Mouse (Mus musculus): Measurements from ENCODE around the gene Nup153. TPM values are rescaled to one million over a fixed set of nuclear protein-coding genes. Genes with fewer than 3 reads are reported as not detected.

The Nup153 gene
- polyA plus RNA-seq (2012; rRNA removed) = 164 and 182 TPM in 2 replicates

DNA sequence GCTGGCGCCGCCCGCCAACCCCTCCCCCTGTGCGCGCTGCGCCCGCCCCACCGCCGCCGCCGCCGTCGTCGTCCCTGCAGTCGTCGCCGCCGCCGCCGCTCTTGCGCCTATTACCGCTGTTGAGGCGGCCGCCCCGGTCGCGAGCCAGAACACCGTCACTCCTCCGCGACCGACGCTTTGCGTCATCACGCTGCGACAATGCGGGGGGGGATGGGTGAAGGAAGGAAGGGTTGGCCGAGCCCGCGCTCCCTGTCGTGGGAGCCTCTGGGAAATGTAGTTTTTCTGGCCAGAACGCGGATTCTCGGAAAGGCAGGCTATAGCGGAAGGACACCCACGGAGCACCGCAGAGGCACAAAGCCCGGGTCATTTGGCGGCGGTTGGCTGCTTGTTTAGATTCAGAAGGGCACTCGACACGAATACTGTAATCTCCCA, at the start of gene Nup153:
Gene Nup153 (minus strand): TSS at position 104 of the 432 bp plus-strand sequence.
- H3K27me3 ChIP-seq (ENCODE audit: control insufficient read depth, insufficient read depth, low read length) = no peaks in the 10 kb centered on the region
- H3K4me3 ChIP-seq (ENCODE audit: control insufficient read depth, insufficient read depth, low read length) = peak within 1 kb of the TSS; percentile 69
- no peaks in the 10 kb centered on the region for H3K36me3 ChIP-seq (ENCODE audit: control insufficient read depth, insufficient read depth, low read length)
- TF ChIP-seq POLR2A (IDR thresholded peaks at IDR 0.05; ENCODE audit: control insufficient read depth, extremely low read depth, insufficient read depth, low read length, poor library complexity) (peak; percentile 87; the same call in 1 of the 2 replicates), CTCF (IDR thresholded peaks at IDR 0.05; ENCODE audit: borderline replicate concordance, control insufficient read depth, extremely low read depth, insufficient read depth, low read length, poor library complexity) (no peak)
- H3K27ac ChIP-seq (ENCODE audit: control insufficient read depth, insufficient read depth, low read length) = peak within 1 kb of the TSS; percentile 44
- 1% methylated on average over 51 of the region's 51 CpGs for WGBS
- H3K4me1 ChIP-seq (replicated peaks; ENCODE audit: control insufficient read depth, insufficient read depth, low read length) = peaks cover 2% of the 10 kb centered on the region
- peak; percentile 100 for DNase-seq

DNA sequence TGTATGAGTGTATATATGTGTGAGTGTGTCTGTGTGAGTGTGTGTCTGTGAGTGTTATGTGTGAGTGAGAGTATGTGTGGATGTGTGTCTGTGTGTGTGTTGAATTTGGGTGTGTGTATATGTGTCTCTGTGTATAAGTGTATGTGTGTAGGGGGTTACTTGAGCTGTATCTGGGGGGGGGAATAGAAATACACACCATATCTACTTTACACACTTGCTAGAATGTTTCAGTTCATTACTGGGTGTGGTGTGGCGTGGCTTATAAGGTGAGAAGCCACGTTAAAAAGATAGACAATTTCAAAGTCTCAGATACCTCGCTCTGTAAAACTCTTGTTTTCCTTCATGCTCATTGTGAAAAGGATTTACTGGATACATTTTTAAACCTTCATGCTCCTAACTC, 49.7 kb upstream of the Nup153 start:
- Histone ChIP-seq H3K27me3 (ENCODE audit: control insufficient read depth, insufficient read depth, low read length) (no peaks in the 10 kb centered on the region), H3K4me3 (ENCODE audit: control insufficient read depth, insufficient read depth, low read length) (no peak overlapping the region), H3K27ac (ENCODE audit: control insufficient read depth, insufficient read depth, low read length) (no peak overlapping the region), H3K36me3 (ENCODE audit: control insufficient read depth, insufficient read depth, low read length) (no peaks in the 10 kb centered on the region), H3K4me1 (replicated peaks; ENCODE audit: control insufficient read depth, insufficient read depth, low read length) (peaks cover 12% of the 10 kb centered on the region)
- 93% methylated on average over 3 of the region's 3 CpGs for WGBS
- no peak for DNase-seq
- TF ChIP-seq POLR2A (IDR thresholded peaks at IDR 0.05; ENCODE audit: control insufficient read depth, extremely low read depth, insufficient read depth, low read length, poor library complexity) (no peak), CTCF (IDR thresholded peaks at IDR 0.05; ENCODE audit: borderline replicate concordance, control insufficient read depth, extremely low read depth, insufficient read depth, low read length, poor library complexity) (no peak)

DNA sequence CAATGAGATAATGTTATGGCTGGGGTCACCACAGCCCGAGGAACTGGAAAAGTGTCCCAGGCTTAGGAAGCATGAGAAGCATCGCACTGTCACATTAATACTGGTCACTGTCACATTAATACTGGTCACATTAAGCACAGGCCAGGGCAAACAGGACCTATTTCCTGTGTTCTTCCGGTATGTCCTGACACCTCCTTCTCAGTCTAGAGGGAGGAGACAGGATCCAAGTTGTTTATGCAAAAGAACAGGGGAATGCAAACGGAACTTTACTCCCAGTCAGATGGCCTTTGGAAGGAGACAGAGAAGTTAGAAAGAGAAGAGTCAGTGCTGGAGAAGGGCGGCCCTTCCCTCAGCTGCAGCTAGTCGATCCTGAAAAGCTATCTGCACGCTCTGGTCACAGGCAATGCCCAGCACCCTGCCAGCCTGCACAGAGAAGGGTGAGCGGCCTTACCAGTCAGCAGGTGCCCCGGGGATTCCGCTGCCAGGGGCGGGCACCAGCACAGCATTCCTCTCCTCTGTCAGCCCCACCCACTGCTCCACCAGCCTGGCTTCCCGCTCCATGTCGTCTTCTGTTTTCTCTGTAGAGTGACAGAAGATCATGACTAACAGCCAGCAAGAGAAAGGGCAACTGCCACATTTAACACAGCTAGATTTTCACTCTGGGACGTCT, 49.0 kb upstream of the Nup153 start:
- no peak overlapping the region for H3K4me3 ChIP-seq (ENCODE audit: control insufficient read depth, insufficient read depth, low read length)
- H3K4me1 ChIP-seq (replicated peaks; ENCODE audit: control insufficient read depth, insufficient read depth, low read length) = peaks cover 12% of the 10 kb centered on the region
- WGBS = 94% methylated on average over 14 of the region's 14 CpGs
- no peaks in the 10 kb centered on the region for H3K27me3 ChIP-seq (ENCODE audit: control insufficient read depth, insufficient read depth, low read length)
- no peak overlapping the region for H3K27ac ChIP-seq (ENCODE audit: control insufficient read depth, insufficient read depth, low read length)
- no peaks in the 10 kb centered on the region for H3K36me3 ChIP-seq (ENCODE audit: control insufficient read depth, insufficient read depth, low read length)
- no peak for TF ChIP-seq POLR2A (IDR thresholded peaks at IDR 0.05; ENCODE audit: control insufficient read depth, extremely low read depth, insufficient read depth, low read length, poor library complexity)
- no peak for TF ChIP-seq CTCF (IDR thresholded peaks at IDR 0.05; ENCODE audit: borderline replicate concordance, control insufficient read depth, extremely low read depth, insufficient read depth, low read length, poor library complexity)
- no peak for DNase-seq

DNA sequence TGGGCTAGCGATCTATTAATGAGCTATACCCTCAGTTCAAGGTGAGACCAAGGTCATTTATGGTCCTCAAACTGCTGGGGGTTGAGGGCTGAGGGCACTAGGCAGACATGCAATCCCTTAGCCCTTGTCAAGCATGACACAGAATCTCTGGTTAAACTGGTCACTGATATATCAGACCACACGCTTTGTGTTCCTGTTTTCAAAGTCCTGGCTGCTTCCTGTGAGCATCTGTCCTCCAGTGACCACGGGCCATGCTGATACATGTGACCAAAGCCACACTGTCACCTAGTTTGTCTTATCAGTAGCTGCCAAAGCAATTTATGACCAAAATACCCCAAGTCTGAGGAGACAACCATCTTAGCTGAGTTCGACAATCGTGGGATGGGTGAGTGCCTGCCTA, 47.3 kb upstream of the Nup153 start:
- 66% methylated on average over 5 of the region's 5 CpGs for WGBS
- Histone ChIP-seq H3K4me1 (replicated peaks; ENCODE audit: control insufficient read depth, insufficient read depth, low read length) (peaks cover 4% of the 10 kb centered on the region), H3K4me3 (ENCODE audit: control insufficient read depth, insufficient read depth, low read length) (no peak overlapping the region), H3K36me3 (ENCODE audit: control insufficient read depth, insufficient read depth, low read length) (no peaks in the 10 kb centered on the region), H3K27me3 (ENCODE audit: control insufficient read depth, insufficient read depth, low read length) (no peaks in the 10 kb centered on the region), H3K27ac (ENCODE audit: control insufficient read depth, insufficient read depth, low read length) (no peak overlapping the region)
- DNase-seq = no peak
- TF ChIP-seq CTCF (IDR thresholded peaks at IDR 0.05; ENCODE audit: borderline replicate concordance, control insufficient read depth, extremely low read depth, insufficient read depth, low read length, poor library complexity) = no peak
- no peak for TF ChIP-seq POLR2A (IDR thresholded peaks at IDR 0.05; ENCODE audit: control insufficient read depth, extremely low read depth, insufficient read depth, low read length, poor library complexity)

DNA sequence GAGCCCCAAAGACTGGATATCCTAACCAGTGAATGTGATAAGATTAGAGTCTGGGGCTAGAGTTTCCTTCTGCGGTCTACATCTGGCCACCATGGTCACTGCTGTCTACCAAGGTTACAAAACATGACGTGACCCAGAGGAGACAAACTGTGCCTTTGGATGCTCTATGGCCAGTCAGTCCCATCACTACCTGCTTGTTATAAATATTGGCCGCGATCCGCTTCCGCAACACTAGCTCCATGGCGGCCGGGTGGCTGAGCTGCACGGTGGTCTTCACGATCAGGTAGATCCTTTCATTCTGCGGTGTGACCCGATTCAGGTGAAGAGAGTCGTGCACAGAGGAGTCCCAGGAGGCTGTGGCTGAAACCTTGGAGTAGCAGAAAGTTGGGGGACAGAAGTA, 44.8 kb upstream of the Nup153 start:
- H3K36me3 ChIP-seq (ENCODE audit: control insufficient read depth, insufficient read depth, low read length) = no peaks in the 10 kb centered on the region
- TF ChIP-seq POLR2A (IDR thresholded peaks at IDR 0.05; ENCODE audit: control insufficient read depth, extremely low read depth, insufficient read depth, low read length, poor library complexity) = no peak
- TF ChIP-seq CTCF (IDR thresholded peaks at IDR 0.05; ENCODE audit: borderline replicate concordance, control insufficient read depth, extremely low read depth, insufficient read depth, low read length, poor library complexity) = no peak

DNA sequence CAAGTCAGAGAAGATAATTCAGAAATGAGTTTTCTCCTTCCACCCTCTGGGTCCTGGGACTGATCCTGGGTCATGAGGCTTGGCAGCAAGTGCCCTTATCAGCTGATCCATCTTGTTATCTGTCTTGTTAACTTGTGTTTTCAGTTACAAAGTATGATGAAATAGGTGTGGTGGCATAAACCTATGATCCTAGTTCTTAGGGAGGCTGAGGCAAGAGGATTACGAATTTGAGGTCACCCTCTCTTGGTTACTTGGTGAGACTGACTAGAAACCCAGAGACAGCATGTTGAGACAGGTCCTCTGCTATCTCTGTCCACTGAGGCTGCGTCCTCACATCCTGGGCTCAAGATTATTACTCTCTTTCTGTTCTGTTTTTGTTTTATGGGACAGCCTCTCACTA, 37.6 kb upstream of the Nup153 start:
- no peak for TF ChIP-seq CTCF (IDR thresholded peaks at IDR 0.05; ENCODE audit: borderline replicate concordance, control insufficient read depth, extremely low read depth, insufficient read depth, low read length, poor library complexity)
- TF ChIP-seq POLR2A (IDR thresholded peaks at IDR 0.05; ENCODE audit: control insufficient read depth, extremely low read depth, insufficient read depth, low read length, poor library complexity) = no peak
- H3K27me3 ChIP-seq (ENCODE audit: control insufficient read depth, insufficient read depth, low read length) = no peaks in the 10 kb centered on the region
- H3K4me1 ChIP-seq (replicated peaks; ENCODE audit: control insufficient read depth, insufficient read depth, low read length) = no peaks in the 10 kb centered on the region
- no peak overlapping the region for H3K4me3 ChIP-seq (ENCODE audit: control insufficient read depth, insufficient read depth, low read length)
- no peaks in the 10 kb centered on the region for H3K36me3 ChIP-seq (ENCODE audit: control insufficient read depth, insufficient read depth, low read length)
- DNase-seq = no peak
- WGBS = 91% methylated on average over 2 of the region's 2 CpGs
- no peak overlapping the region for H3K27ac ChIP-seq (ENCODE audit: control insufficient read depth, insufficient read depth, low read length)

More for the DNA sequence above, 44.8 kb upstream of the Nup153 start:
- 99% methylated on average over 13 of the region's 13 CpGs for WGBS
- H3K4me3 ChIP-seq (ENCODE audit: control insufficient read depth, insufficient read depth, low read length) = no peak overlapping the region
- DNase-seq = no peak
- H3K27me3 ChIP-seq (ENCODE audit: control insufficient read depth, insufficient read depth, low read length) = no peaks in the 10 kb centered on the region
- H3K4me1 ChIP-seq (replicated peaks; ENCODE audit: control insufficient read depth, insufficient read depth, low read length) = no peaks in the 10 kb centered on the region
- no peak overlapping the region for H3K27ac ChIP-seq (ENCODE audit: control insufficient read depth, insufficient read depth, low read length)

Data from thymus, adult 2 months (tissue).